Mouse (Mus musculus) activated CD4-positive, CD25-positive, alpha-beta regulatory T cell, adult 9 weeks (primary cell): ENCODE results near the gene Prss3. TPM values are rescaled to one million over a fixed set of nuclear protein-coding genes. Genes with fewer than 3 reads are reported as not detected.

Experiments
- polyA plus RNA-seq: library from polyadenylated mRNA; unstranded; fragments of 100-300 nt; shearing (Covaris generic); gene quantifications from one replicate; pipeline ENCODE4 v1.2.1, GENCODE M21; 2017

Gene Prss3
- polyA plus RNA-seq, result not detected

GRCm38 (mm10) chr6:41377578-41377977 is at the start of gene Prss3:
TSS of gene Prss3 (minus strand) at chr6:41377678.

GRCm38 (mm10) chr6:41392056-41392455 is 14.6 kb upstream of the Prss3 start, which contains the start of gene Gm5771:
TSS of gene Gm5771 (plus strand) at chr6:41392356.

GRCm38 (mm10) chr6:41353932-41354331 is 23.5 kb downstream of the Prss3 start, which contains the start of gene Try10:
TSS of gene Try10 (plus strand) at chr6:41354105.

Other genes with a start within 250 kb of the Prss3 start
- not detected for gene Try4, start 75.4 kb downstream of the Prss3 start, polyA plus RNA-seq
- 0.73 TPM for gene Try5, start 60.8 kb downstream of the Prss3 start, polyA plus RNA-seq
- 0.48 TPM for gene Try10, start 23.6 kb downstream of the Prss3 start, polyA plus RNA-seq
- not detected for gene Gm5771, start 14.7 kb upstream of the Prss3 start, polyA plus RNA-seq
- not detected for gene Gm10334, start 68.5 kb upstream of the Prss3 start, polyA plus RNA-seq
- gene Prss1, start 81.3 kb upstream of the Prss3 start, polyA plus RNA-seq, result not detected
- gene Prss2, start 144.1 kb upstream of the Prss3 start, polyA plus RNA-seq, result 1.4 TPM
- 49.1 TPM for gene Ephb6, start 227.8 kb upstream of the Prss3 start, polyA plus RNA-seq